Mouse (Mus musculus) gonadal fat pad, adult 2 months (tissue): ENCODE measurements around the gene Calcoco1. TPM values are rescaled to one million over a fixed set of nuclear protein-coding genes. Genes with fewer than 3 reads are reported as not detected.

Experiments
- DNase-seq: peaks from one replicate; pipeline ENCODE4 v3.0.0-alpha.2; 2012; ENCODE audit warnings: low read depth
- polyA plus RNA-seq: library from polyadenylated mRNA; depleted of rRNA; stranded (reverse); fragments of >200 nt; gene quantifications from 2 replicates; pipeline ENCODE4 v1.2.3, GENCODE M21; 2012; rRNA removed

Gene Calcoco1
- polyA plus RNA-seq, result 63.1 and 63.9 TPM in 2 replicates

- peak; percentile 89 for DNase-seq
These were observed at the start of gene Calcoco1 for GRCm38 (mm10) chr15:102721980-102722475. TSS of gene Calcoco1 (minus strand) at chr15:102722178.

GRCm38 (mm10) chr15:102770866-102771265 lies 48.9 kb upstream of the Calcoco1 start:
- DNase-seq, result no peak

GRCm38 (mm10) chr15:102765207-102765606 lies 43.2 kb upstream of the Calcoco1 start:
- no peak for DNase-seq

- DNase-seq, result no peak
These were observed 39.9 kb upstream of the Calcoco1 start for GRCm38 (mm10) chr15:102761745-102762378.

- no peak for DNase-seq
These were observed 35.7 kb upstream of the Calcoco1 start for GRCm38 (mm10) chr15:102757686-102758085.

GRCm38 (mm10) chr15:102755053-102755452 lies 33.1 kb upstream of the Calcoco1 start:
- no peak for DNase-seq

GRCm38 (mm10) chr15:102754361-102754760 lies 32.4 kb upstream of the Calcoco1 start:
- DNase-seq, result no peak

GRCm38 (mm10) chr15:102753170-102753569 lies 31.2 kb upstream of the Calcoco1 start:
- no peak for DNase-seq

- no peak for DNase-seq
These were observed 30.2 kb upstream of the Calcoco1 start for GRCm38 (mm10) chr15:102752164-102752563.

- no peak for DNase-seq
These were observed 28.3 kb upstream of the Calcoco1 start for GRCm38 (mm10) chr15:102750241-102750640.

GRCm38 (mm10) chr15:102749103-102749502 lies 27.1 kb upstream of the Calcoco1 start:
- DNase-seq, result no peak

- DNase-seq, result no peak
These were observed 25.9 kb upstream of the Calcoco1 start for GRCm38 (mm10) chr15:102747853-102748252.

GRCm38 (mm10) chr15:102747286-102747640 lies 25.3 kb upstream of the Calcoco1 start:
- no peak for DNase-seq

GRCm38 (mm10) chr15:102746488-102747285 lies 24.7 kb upstream of the Calcoco1 start:
- DNase-seq, result no peak

GRCm38 (mm10) chr15:102746126-102746487 lies 24.1 kb upstream of the Calcoco1 start:
- DNase-seq, result no peak

- no peak for DNase-seq
These were observed 23.4 kb upstream of the Calcoco1 start for GRCm38 (mm10) chr15:102745387-102745786.

GRCm38 (mm10) chr15:102744831-102745230 lies 22.9 kb upstream of the Calcoco1 start:
- no peak for DNase-seq

- no peak for DNase-seq
These were observed 22.4 kb upstream of the Calcoco1 start for GRCm38 (mm10) chr15:102744416-102744815.

GRCm38 (mm10) chr15:102743996-102744395 lies 22.0 kb upstream of the Calcoco1 start:
- no peak for DNase-seq

- no peak for DNase-seq
These were observed 21.2 kb upstream of the Calcoco1 start for GRCm38 (mm10) chr15:102743196-102743595.

- no peak for DNase-seq
These were observed 20.6 kb upstream of the Calcoco1 start for GRCm38 (mm10) chr15:102742589-102742988.

GRCm38 (mm10) chr15:102739520-102740297 lies 17.7 kb upstream of the Calcoco1 start:
- no peak for DNase-seq
